Mouse (Mus musculus) layer of hippocampus, adult 6 months (tissue): ENCODE results near the gene Mlst8. TPM values are rescaled to one million over a fixed set of nuclear protein-coding genes. Genes with fewer than 3 reads are reported as not detected.

Experiments used
- long read RNA-seq, 2 experiments: library from polyadenylated mRNA; unstranded; transcript quantifications; one replicate each; pipeline ENCODE4 v2.0.0; 2019 to 2020
- polyA plus RNA-seq: library from polyadenylated mRNA; unstranded; fragments of <200 nt; fragmentation: Nextera tagmentation; gene quantifications from 2 replicates; pipeline ENCODE4 v1.2.3, GENCODE M21; 2021

The Mlst8 gene
- 15.9 and 16.3 TPM in 2 replicates for polyA plus RNA-seq
- long read RNA-seq, experiment 1, transcript Mlst8-202 (9 exons, 3,340 nt): major isoform, 7 of 29 reads
- long read RNA-seq, experiment 1, transcript Mlst8-201 (9 exons, 3,358 nt): major isoform, 7 of 29 reads
- long read RNA-seq, experiment 1, partial matches to known transcripts: 11 of 29 reads
- long read RNA-seq, experiment 1, other reads (novel, unspliced or antisense): 1 of 29 reads
- long read RNA-seq, experiment 2, transcript Mlst8-201 (9 exons, 3,358 nt): minor isoform, 43 of 130 reads
- long read RNA-seq, experiment 2, transcript Mlst8-202 (9 exons, 3,340 nt): major isoform, 44 of 130 reads
- long read RNA-seq, experiment 2, partial matches to known transcripts: 6 of 130 reads
- long read RNA-seq, experiment 2, other reads (novel, unspliced or antisense): 30 of 130 reads

GRCm38 (mm10) chr17:24478663-24479380, at the start of gene Mlst8:
TSS of gene Mlst8 (minus strand) at chr17:24479078.

GRCm38 (mm10) chr17:24527723-24528559, 49.1 kb upstream of the Mlst8 start, which contains the start of gene Traf7:
TSS of gene Traf7 (minus strand) at chr17:24527938.

GRCm38 (mm10) chr17:24488186-24488661, 9.3 kb upstream of the Mlst8 start, which contains the start of gene Caskin1:
TSS of gene Caskin1 (plus strand) at chr17:24488601.

DNA sequence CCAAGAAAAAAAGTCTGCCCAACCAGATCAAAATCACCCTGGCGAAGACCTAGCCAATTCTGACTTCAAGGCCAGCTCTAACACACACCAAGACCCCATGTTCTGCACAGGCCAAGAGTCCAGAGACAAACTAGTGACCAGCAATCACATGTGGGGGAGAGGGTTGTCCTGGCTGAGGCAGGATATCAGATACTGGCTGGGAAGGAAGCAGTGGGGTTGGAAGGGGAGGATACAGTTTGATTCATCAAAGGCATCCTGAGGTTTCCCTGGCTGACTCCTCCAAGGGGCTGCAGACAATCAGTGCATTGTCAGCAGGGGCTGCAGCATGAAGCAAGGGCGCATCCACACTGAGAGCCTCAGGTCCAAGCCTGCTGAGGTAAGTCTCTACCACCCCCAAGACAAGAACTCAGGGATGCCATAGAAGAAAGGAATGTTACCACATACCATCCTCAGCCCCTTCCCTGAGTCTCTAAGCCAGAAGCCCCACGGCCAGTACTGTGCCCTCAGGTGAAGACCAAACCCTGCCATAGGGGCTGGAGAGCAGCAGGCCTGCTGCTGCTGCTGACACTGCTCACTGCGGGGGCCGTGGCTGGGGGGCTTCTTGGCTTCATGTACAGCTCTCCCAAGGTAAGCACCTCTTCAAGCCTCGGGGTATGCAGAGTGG, 5.1 kb downstream of the Mlst8 start, which contains the start of gene Bricd5:
Bricd5 (plus strand) TSS at position 273 of the 664 bp plus-strand sequence.

GRCm38 (mm10) chr17:24469910-24470602, 8.8 kb downstream of the Mlst8 start, which contains the start of the genes E4f1 and Pgp:
TSS of gene E4f1 (minus strand) at chr17:24470313.
TSS of gene Pgp (plus strand) at chr17:24470392.

GRCm38 (mm10) chr17:24442632-24443155, 36.2 kb downstream of the Mlst8 start, which contains the start of gene Dnase1l2:
TSS of gene Dnase1l2 (minus strand) at chr17:24443105.

GRCm38 (mm10) chr17:24426471-24427169, 52.3 kb downstream of the Mlst8 start, which contains the start of gene Eci1:
TSS of gene Eci1 (plus strand) at chr17:24426641.

Other genes starting within 250 kb of the Mlst8 start
- 1.6 and 2.0 TPM in 2 replicates for gene Ccnf, start 227.6 kb downstream of the Mlst8 start, polyA plus RNA-seq
- 0.21 and 0.36 TPM in 2 replicates for gene Abca17, start 128.0 kb downstream of the Mlst8 start, polyA plus RNA-seq
- 14.0 and 19.0 TPM in 2 replicates for gene Abca3, start 127.1 kb downstream of the Mlst8 start, polyA plus RNA-seq
- gene Rnps1, start 64.5 kb downstream of the Mlst8 start, polyA plus RNA-seq: 101 and 105 TPM in 2 replicates
- gene Eci1, start 52.4 kb downstream of the Mlst8 start, polyA plus RNA-seq: 89.4 and 98.3 TPM in 2 replicates
- gene Dnase1l2, start 36.0 kb downstream of the Mlst8 start, polyA plus RNA-seq: 0.18 and 0.29 TPM in 2 replicates
- 12.4 and 12.9 TPM in 2 replicates for gene E4f1, start 8.8 kb downstream of the Mlst8 start, polyA plus RNA-seq
- 93.6 and 97.8 TPM in 2 replicates for gene Pgp, start 8.7 kb downstream of the Mlst8 start, polyA plus RNA-seq
- 1.6 and 1.7 TPM in 2 replicates for gene Bricd5, start 5.2 kb downstream of the Mlst8 start, polyA plus RNA-seq
- gene Caskin1, start 9.5 kb upstream of the Mlst8 start, polyA plus RNA-seq: 10.2 and 11.0 TPM in 2 replicates
- gene Traf7, start 48.9 kb upstream of the Mlst8 start, polyA plus RNA-seq: 17.9 and 20.8 TPM in 2 replicates
- gene Rab26, start 55.1 kb upstream of the Mlst8 start, polyA plus RNA-seq: 52.7 and 57.7 TPM in 2 replicates
- 8.1 and 9.0 TPM in 2 replicates for gene Pkd1, start 70.8 kb upstream of the Mlst8 start, polyA plus RNA-seq
- gene Tsc2, start 153.6 kb upstream of the Mlst8 start, polyA plus RNA-seq: 85.0 and 101 TPM in 2 replicates
- gene Nthl1, start 153.6 kb upstream of the Mlst8 start, polyA plus RNA-seq: 6.2 and 6.5 TPM in 2 replicates
- 41.7 and 49.7 TPM in 2 replicates for gene Slc9a3r2, start 171.2 kb upstream of the Mlst8 start, polyA plus RNA-seq
- gene Npw, start 179.4 kb upstream of the Mlst8 start, polyA plus RNA-seq: 1.2 TPM in 2 replicates
- gene Zfp598, start 190.6 kb upstream of the Mlst8 start, polyA plus RNA-seq: 0.99 and 1.2 TPM in 2 replicates
- gene Syngr3, start 210.9 kb upstream of the Mlst8 start, polyA plus RNA-seq: 304 and 365 TPM in 2 replicates
- gene Gfer, start 217.1 kb upstream of the Mlst8 start, polyA plus RNA-seq: 30.7 and 34.3 TPM in 2 replicates
- gene Noxo1, start 217.2 kb upstream of the Mlst8 start, polyA plus RNA-seq: 0.87 and 0.93 TPM in 2 replicates
- gene Tbl3, start 228.6 kb upstream of the Mlst8 start, polyA plus RNA-seq: 23.2 and 24.5 TPM in 2 replicates
- not detected in 2 replicates for gene Rnf151, start 239.0 kb upstream of the Mlst8 start, polyA plus RNA-seq
- gene Rps2, start 239.0 kb upstream of the Mlst8 start, polyA plus RNA-seq: 1,412 and 1,765 TPM in 2 replicates
- 1,096 and 1,134 TPM in 2 replicates for gene Ndufb10, start 245.4 kb upstream of the Mlst8 start, polyA plus RNA-seq
- 0.50 TPM in 1 of 2 replicates, not detected in the other for gene Rpl3l, start 248.7 kb upstream of the Mlst8 start, polyA plus RNA-seq